Mouse (Mus musculus): ENCODE measurements at regions not wholly inside any gene's neighbourhood (a gene's known extent, or its start where the extent isn't known, plus 50 kb on each side); places are given as distances from the start of the nearest gene placed in this dataset.
A peak's percentile ranks its signal among the peaks of the same experiment; 100 is the strongest.
"Not testable (repeated sequence)": the region's sequence is repeated elsewhere in the genome, so short reads cannot be mapped to it uniquely, and the experiment has no call there.

- no peaks in the 10 kb centered on the region for H3K27me3 ChIP-seq (ENCODE audit: insufficient read depth, low read length)
- ATAC-seq (no peak; the same call in 1 of the 2 replicates), DNase-seq (no peak)
- no peak overlapping the region for H3K4me2 ChIP-seq (ENCODE audit: low read depth)
- no peak overlapping the region for H3K27ac ChIP-seq (ENCODE audit: low read depth, low read length)
- no peaks in the 10 kb centered on the region for H3K9me3 ChIP-seq (ENCODE audit: low read length)
- WGBS = 74% methylated on average over 3 of the region's 3 CpGs
- no peaks in the 10 kb centered on the region for H3K4me1 ChIP-seq (ENCODE audit: insufficient read depth)
- no peak overlapping the region for H3K4me3 ChIP-seq (ENCODE audit: low read depth, low read length)
- H3K9ac ChIP-seq = no peak overlapping the region
- TF ChIP-seq CTCF (IDR thresholded peaks at IDR 0.05; ENCODE audit: low read depth) = no peak
- H3K36me3 ChIP-seq (ENCODE audit: insufficient read depth) = no peaks in the 10 kb centered on the region
Measured at GRCm38 (mm10) chr14:46575414-46575813, 184.9 kb upstream of the Cdkn3 start.

DNA sequence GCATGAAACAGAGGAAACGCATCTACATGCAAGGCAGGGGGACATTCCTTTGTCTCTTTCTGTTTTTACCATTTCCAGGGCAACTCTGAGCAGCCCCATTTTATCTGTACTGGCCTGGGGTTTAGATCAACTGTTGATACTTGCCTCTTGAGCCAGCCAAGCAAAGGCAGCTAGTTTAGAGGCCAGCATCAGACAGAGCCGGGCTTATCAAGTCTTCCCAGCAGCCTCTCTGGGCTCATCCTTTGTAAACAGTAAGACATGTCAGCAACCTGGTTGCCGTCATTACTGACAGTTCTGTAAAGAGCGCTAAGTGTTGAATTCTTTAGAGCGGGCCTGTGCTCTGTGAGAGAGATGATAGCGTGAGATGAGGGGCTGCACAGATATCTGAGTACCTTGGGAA is 182.9 kb upstream of the Bmp4 start:
- ATAC-seq = no peak
- WGBS = 71% methylated on average over 6 of the region's 6 CpGs
- no peak for DNase-seq
- Histone ChIP-seq H3K9me3 (ENCODE audit: low read length) (no peaks in the 10 kb centered on the region), H3K27ac (ENCODE audit: low read depth, low read length) (no peak overlapping the region), H3K9ac (no peak overlapping the region), H3K27me3 (ENCODE audit: insufficient read depth, low read length) (no peaks in the 10 kb centered on the region), H3K4me2 (ENCODE audit: low read depth) (no peak overlapping the region), H3K4me1 (ENCODE audit: insufficient read depth) (no peaks in the 10 kb centered on the region), H3K4me3 (ENCODE audit: low read depth, low read length) (no peak overlapping the region), H3K36me3 (ENCODE audit: insufficient read depth) (no peaks in the 10 kb centered on the region)
- TF ChIP-seq CTCF (IDR thresholded peaks at IDR 0.05; ENCODE audit: low read depth) = no peak

DNA sequence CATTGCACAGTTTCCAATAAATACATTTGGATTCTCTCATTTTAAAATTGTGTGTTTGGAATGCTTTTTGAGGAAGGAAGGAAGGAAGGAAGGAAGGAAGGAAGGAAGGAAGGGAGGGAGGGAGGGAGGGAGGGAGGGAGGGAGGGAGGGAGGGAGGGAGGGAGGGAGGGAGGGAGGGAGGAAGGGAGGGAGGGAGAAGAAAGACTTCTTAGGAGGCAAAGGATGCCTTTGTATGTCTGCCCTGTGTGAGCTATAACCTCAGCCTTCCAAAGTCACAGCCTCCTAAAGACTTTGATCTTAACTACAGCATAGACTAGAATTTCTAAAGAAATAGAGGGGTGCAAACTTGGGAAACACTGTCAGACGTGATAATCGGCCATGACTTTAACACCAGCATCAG is 182.5 kb upstream of the Bmp4 start:
- H3K9me3 ChIP-seq (ENCODE audit: low read length); H3K36me3 ChIP-seq (ENCODE audit: insufficient read depth); H3K27ac ChIP-seq (ENCODE audit: low read depth, low read length); H3K27me3 ChIP-seq (ENCODE audit: insufficient read depth, low read length); ATAC-seq; DNase-seq; H3K9ac ChIP-seq; H3K4me1 ChIP-seq (ENCODE audit: insufficient read depth); H3K4me3 ChIP-seq (ENCODE audit: low read depth, low read length); H3K4me2 ChIP-seq (ENCODE audit: low read depth): not testable (repeated sequence)
- WGBS = 83% methylated on average over 2 of the region's 2 CpGs

- no peaks in the 10 kb centered on the region for H3K27me3 ChIP-seq (ENCODE audit: insufficient read depth, low read length)
- no peak overlapping the region for H3K27ac ChIP-seq (ENCODE audit: low read depth, low read length)
- H3K4me2 ChIP-seq (ENCODE audit: low read depth) = no peak overlapping the region
- no peak for DNase-seq
- no peaks in the 10 kb centered on the region for H3K4me1 ChIP-seq (ENCODE audit: insufficient read depth)
- peak; percentile 90 for ATAC-seq
- no peaks in the 10 kb centered on the region for H3K9me3 ChIP-seq (ENCODE audit: low read length)
- no peak overlapping the region for H3K4me3 ChIP-seq (ENCODE audit: low read depth, low read length)
- 33% methylated on average over 1 of the region's 1 CpGs for WGBS
- H3K9ac ChIP-seq = no peak overlapping the region
- no peaks in the 10 kb centered on the region for H3K36me3 ChIP-seq (ENCODE audit: insufficient read depth)
- TF ChIP-seq CTCF (IDR thresholded peaks at IDR 0.05; ENCODE audit: low read depth) = no peak
Measured at GRCm38 (mm10) chr14:46571841-46572240, 181.4 kb upstream of the Bmp4 start.

GRCm38 (mm10) chr14:46569273-46569672 is 178.8 kb upstream of the Bmp4 start:
- Histone ChIP-seq H3K4me3 (ENCODE audit: low read depth, low read length) (no peak overlapping the region), H3K9me3 (ENCODE audit: low read length) (no peaks in the 10 kb centered on the region), H3K27me3 (ENCODE audit: insufficient read depth, low read length) (no peaks in the 10 kb centered on the region), H3K9ac (no peak overlapping the region), H3K4me2 (ENCODE audit: low read depth) (no peak overlapping the region), H3K27ac (ENCODE audit: low read depth, low read length) (no peak overlapping the region), H3K4me1 (ENCODE audit: insufficient read depth) (no peaks in the 10 kb centered on the region), H3K36me3 (ENCODE audit: insufficient read depth) (no peaks in the 10 kb centered on the region)
- ATAC-seq (no peak), DNase-seq (no peak)
- 80% methylated on average over 8 of the region's 8 CpGs for WGBS
- no peak for TF ChIP-seq CTCF (IDR thresholded peaks at IDR 0.05; ENCODE audit: low read depth)

- WGBS = 74% methylated on average over 3 of the region's 3 CpGs
- no peak for DNase-seq
- TF ChIP-seq CTCF (IDR thresholded peaks at IDR 0.05; ENCODE audit: low read depth) = no peak
- H3K4me3 ChIP-seq (ENCODE audit: low read depth, low read length) = no peak overlapping the region
- no peak overlapping the region for H3K27ac ChIP-seq (ENCODE audit: low read depth, low read length)
- no peaks in the 10 kb centered on the region for H3K9me3 ChIP-seq (ENCODE audit: low read length)
- H3K4me2 ChIP-seq (ENCODE audit: low read depth) = no peak overlapping the region
- no peaks in the 10 kb centered on the region for H3K36me3 ChIP-seq (ENCODE audit: insufficient read depth)
- H3K9ac ChIP-seq = no peak overlapping the region
- no peaks in the 10 kb centered on the region for H3K4me1 ChIP-seq (ENCODE audit: insufficient read depth)
- no peaks in the 10 kb centered on the region for H3K27me3 ChIP-seq (ENCODE audit: insufficient read depth, low read length)
- ATAC-seq = no peak
Measured at GRCm38 (mm10) chr14:46567411-46567780, 176.9 kb upstream of the Bmp4 start.

GRCm38 (mm10) chr14:46566681-46567410 is 176.4 kb upstream of the Bmp4 start:
- no peak for TF ChIP-seq CTCF (IDR thresholded peaks at IDR 0.05; ENCODE audit: low read depth)

More at GRCm38 (mm10) chr14:46566681-46567410, 176.4 kb upstream of the Bmp4 start:
- DNase-seq (no peak), ATAC-seq (no peak)
- H3K9ac ChIP-seq = no peak overlapping the region
- no peak overlapping the region for H3K4me2 ChIP-seq (ENCODE audit: low read depth)
- H3K27me3 ChIP-seq (ENCODE audit: insufficient read depth, low read length) = no peaks in the 10 kb centered on the region
- H3K27ac ChIP-seq (ENCODE audit: low read depth, low read length) = no peak overlapping the region
- no peaks in the 10 kb centered on the region for H3K36me3 ChIP-seq (ENCODE audit: insufficient read depth)
- H3K4me1 ChIP-seq (ENCODE audit: insufficient read depth) = no peaks in the 10 kb centered on the region
- WGBS = 65% methylated on average over 9 of the region's 9 CpGs
- no peak overlapping the region for H3K4me3 ChIP-seq (ENCODE audit: low read depth, low read length)
- H3K9me3 ChIP-seq (ENCODE audit: low read length) = no peaks in the 10 kb centered on the region
